Mouse (Mus musculus) liver, adult (tissue): ENCODE data around the gene Syt14.

Experiments used
- GATA4 ChIP-seq: IDR thresholded peaks from 2 replicates; pipeline ENCODE4 v1.6.1; 2014; ENCODE audit warnings: mild to moderate bottlenecking, low read length; ENCODE audit not compliant: insufficient replicate concordance

Syt14 gene

DNA sequence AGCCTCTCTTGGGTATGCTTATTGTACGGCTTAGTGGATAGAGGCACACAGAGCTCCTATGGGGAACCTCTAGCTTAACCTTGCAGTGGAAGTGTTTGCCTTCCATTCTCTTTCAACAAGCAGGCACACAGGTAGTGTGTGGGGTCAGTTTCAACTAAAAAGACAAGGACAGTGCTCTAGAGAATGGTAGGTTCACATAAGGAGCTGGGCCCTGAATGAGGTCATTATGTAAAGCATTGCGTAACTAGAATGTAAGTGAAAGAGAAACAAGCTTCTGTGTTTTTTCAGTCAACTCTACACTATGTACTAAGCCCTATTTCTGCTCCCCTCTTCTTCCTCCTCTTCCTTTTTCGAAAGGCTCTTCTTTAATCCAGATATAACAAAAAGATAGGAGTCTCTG lies 103.8 kb downstream of the Syt14 start:
- no peak for TF ChIP-seq GATA4

- TF ChIP-seq GATA4 = no peak
Observed at GRCm38 (mm10) chr1:192912101-192912728, 123.4 kb downstream of the Syt14 start.

- no peak for TF ChIP-seq GATA4
Observed at GRCm38 (mm10) chr1:192901516-192901915, 134.1 kb downstream of the Syt14 start.

DNA sequence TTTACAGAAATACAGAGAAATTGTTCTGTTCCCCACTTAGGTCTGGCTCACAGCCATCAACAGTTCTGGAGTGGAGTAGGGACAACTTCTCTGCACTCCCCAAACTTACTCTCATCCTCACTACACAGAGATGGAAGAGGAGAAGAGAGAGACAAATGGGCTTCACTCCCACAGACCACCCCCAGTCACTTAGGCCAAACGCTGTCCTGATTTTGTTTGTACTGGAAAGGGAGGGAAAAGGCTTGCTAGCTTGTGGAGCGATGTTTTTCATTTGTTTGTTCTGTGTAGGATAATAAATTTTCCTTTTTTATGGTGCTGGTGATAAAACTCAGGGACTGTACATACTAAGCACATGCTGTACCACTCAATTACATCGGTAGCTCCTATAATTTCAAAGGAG lies 134.7 kb downstream of the Syt14 start:
- no peak for TF ChIP-seq GATA4

DNA sequence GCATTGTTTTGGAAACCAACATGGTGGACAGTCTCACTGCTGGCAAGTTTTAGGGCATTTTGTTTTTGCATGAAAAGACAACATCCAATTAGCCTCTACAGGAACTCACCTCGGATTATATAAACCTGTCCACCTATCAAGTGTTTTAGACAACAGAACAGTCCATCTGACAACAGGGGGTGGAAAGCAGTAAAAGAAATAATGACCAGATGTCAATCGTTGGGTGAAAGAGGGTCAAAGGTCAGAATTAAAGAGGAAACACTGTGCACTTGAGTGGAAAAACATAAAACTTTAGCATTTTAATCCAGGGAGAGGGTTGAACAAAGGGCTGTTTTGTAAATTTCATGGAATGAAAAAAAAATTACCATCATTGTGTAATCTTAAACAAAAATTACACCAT lies 136.8 kb downstream of the Syt14 start:
- TF ChIP-seq GATA4 = no peak

- TF ChIP-seq GATA4 = no peak
Observed at GRCm38 (mm10) chr1:192897218-192897617, 138.4 kb downstream of the Syt14 start.

DNA sequence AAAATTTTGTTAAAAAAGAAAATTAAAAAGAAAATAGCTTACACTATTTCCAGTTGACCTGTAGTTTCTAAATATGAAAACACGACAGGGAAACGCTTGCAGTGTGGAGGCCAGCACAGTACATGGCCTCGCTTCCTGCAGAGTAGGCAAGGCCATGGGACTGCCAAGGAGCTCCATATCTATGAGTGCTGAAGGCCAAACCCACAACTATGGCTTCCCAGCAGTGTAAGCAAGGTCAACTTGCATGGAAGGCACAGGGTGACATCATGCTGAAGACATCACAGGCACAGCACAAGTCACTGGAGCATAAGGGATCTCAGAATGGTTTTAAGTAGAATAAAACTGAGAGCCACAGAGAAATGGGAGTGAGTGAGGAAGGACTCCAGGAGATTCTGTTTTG lies 139.5 kb downstream of the Syt14 start:
- no peak for TF ChIP-seq GATA4

- TF ChIP-seq GATA4 = no peak
Observed at GRCm38 (mm10) chr1:192890716-192891115, 144.9 kb downstream of the Syt14 start.

DNA sequence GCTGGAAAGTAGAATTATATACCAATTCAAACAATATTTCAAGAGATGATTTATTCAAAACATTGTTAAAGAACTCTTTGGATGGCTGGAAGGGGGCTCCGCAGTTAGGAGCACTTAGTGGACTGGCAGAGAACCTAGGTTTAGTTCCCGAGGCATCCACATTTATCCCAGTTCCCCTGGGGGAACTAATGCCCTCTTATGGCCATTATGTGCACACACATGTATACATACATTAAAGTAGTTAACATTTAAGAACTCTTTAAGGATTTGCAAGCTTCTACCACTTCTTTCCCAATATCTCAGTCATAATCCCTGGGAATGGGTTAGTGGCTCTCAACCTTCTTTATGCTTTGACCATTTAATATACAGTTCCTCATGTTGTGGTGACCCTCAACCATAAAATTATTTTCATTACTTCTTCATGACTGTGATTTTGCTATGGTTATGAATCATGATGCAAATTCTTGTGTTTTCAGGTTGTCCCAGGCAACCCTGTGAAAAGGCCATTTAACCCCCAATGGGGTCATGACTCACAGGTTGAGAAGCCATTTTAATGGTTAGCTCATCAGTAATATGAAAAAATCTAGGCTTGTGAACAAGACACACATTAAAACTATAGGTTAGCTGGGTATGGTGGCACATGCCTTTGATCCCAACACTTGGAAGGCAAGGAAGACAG lies 152.8 kb downstream of the Syt14 start:
- no peak for TF ChIP-seq GATA4

- no peak for TF ChIP-seq GATA4
Observed at GRCm38 (mm10) chr1:192880130-192880529, 155.4 kb downstream of the Syt14 start.

DNA sequence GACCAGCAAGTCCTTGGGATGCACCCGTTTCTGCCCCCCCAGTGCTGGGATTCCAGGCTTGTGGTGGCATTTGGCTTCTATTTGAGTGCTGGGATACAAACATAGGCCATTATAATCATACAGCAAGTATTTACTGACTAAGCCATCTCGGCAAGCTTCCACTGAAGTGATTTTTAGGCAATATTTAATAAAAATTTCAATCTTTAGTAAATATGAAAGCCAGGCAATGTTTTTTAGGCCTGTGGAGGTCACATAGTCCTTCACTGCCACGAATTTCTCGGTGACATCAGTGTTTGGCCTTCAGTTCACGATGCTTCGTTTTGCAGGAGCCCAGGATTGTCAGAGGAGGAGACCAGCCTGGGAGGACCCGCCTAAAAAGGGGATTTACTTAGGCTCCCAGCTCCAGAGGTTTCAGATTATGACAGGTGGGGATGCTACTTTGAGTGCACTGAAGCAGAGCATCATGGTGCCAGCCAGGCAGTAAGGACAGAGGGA lies 156.4 kb downstream of the Syt14 start:
- TF ChIP-seq GATA4 = no peak

GRCm38 (mm10) chr1:192872841-192873240 lies 162.7 kb downstream of the Syt14 start:
- TF ChIP-seq GATA4 = no peak

DNA sequence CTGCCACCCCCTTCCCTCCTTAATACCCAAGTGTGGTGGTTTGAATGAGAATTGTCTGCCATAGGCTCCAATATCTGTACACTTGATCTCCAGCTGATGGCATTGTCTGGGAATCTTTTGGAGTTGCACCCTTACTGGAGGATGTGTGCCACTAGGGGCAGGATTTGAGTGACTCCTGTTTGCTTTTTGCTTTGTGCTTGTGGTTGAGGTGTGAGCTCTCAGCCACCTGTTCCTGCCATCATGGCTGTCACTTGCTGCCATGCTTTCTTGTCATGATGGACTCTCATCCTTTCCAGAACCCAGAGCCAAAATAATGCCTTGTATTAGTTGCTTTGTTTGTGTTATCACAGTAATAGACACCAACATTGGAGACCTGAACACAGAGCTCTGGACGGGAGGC lies 165.8 kb downstream of the Syt14 start:
- TF ChIP-seq GATA4 = no peak

GRCm38 (mm10) chr1:192864440-192864839 lies 171.1 kb downstream of the Syt14 start:
- no peak for TF ChIP-seq GATA4

GRCm38 (mm10) chr1:192861305-192861960 lies 174.1 kb downstream of the Syt14 start:
- TF ChIP-seq GATA4 = no peak

GRCm38 (mm10) chr1:192860273-192860672 lies 175.3 kb downstream of the Syt14 start:
- TF ChIP-seq GATA4 = no peak
